Mouse (Mus musculus): ENCODE measurements around the gene Snd1.

The Snd1 gene

GRCm38 (mm10) chr6:28799818-28800217 lies 324.9 kb downstream of the Snd1 start:
- DNase-seq (ENCODE audit: low read depth, low spot score), result no peak

- DNase-seq (ENCODE audit: low read depth, low spot score), result no peak
Observed at GRCm38 (mm10) chr6:28800976-28801375, 326.0 kb downstream of the Snd1 start.

- DNase-seq (ENCODE audit: low read depth, low spot score), result no peak
Observed at GRCm38 (mm10) chr6:28803678-28804279, 328.8 kb downstream of the Snd1 start.

GRCm38 (mm10) chr6:28804751-28805150 lies 329.8 kb downstream of the Snd1 start:
- DNase-seq (ENCODE audit: low read depth, low spot score), result no peak

- no peak for DNase-seq (ENCODE audit: low read depth, low spot score)
Observed at GRCm38 (mm10) chr6:28813057-28813456, 338.1 kb downstream of the Snd1 start.

- no peak for DNase-seq (ENCODE audit: low read depth, low spot score)
Observed at GRCm38 (mm10) chr6:28814895-28815294, 340.0 kb downstream of the Snd1 start.

GRCm38 (mm10) chr6:28817039-28817438 lies 342.1 kb downstream of the Snd1 start:
- no peak for DNase-seq (ENCODE audit: low read depth, low spot score)

- peak; percentile 18 for DNase-seq (ENCODE audit: low read depth, low spot score)
Observed at GRCm38 (mm10) chr6:28819509-28820358, 344.8 kb downstream of the Snd1 start.

GRCm38 (mm10) chr6:28822296-28822695 lies 347.4 kb downstream of the Snd1 start:
- no peak for DNase-seq (ENCODE audit: low read depth, low spot score)

- no peak for DNase-seq (ENCODE audit: low read depth, low spot score)
Observed at GRCm38 (mm10) chr6:28823375-28823774, 348.4 kb downstream of the Snd1 start.

GRCm38 (mm10) chr6:28823802-28824201 lies 348.9 kb downstream of the Snd1 start:
- peak; percentile 35 for DNase-seq (ENCODE audit: low read depth, low spot score)

- DNase-seq (ENCODE audit: low read depth, low spot score), result no peak
Observed at GRCm38 (mm10) chr6:28825894-28826293, 351.0 kb downstream of the Snd1 start.

GRCm38 (mm10) chr6:28826689-28827389 lies 351.9 kb downstream of the Snd1 start:
- no peak for DNase-seq (ENCODE audit: low read depth, low spot score)

- DNase-seq (ENCODE audit: low read depth, low spot score), result no peak
Observed at GRCm38 (mm10) chr6:28827565-28827964, 352.6 kb downstream of the Snd1 start.

- no peak for DNase-seq (ENCODE audit: low read depth, low spot score)
Observed at GRCm38 (mm10) chr6:28828593-28828992, 353.7 kb downstream of the Snd1 start.

- no peak for DNase-seq (ENCODE audit: low read depth, low spot score)
Observed at GRCm38 (mm10) chr6:28830306-28830705, 355.4 kb downstream of the Snd1 start.

- no peak for DNase-seq (ENCODE audit: low read depth, low spot score)
Observed at GRCm38 (mm10) chr6:28831011-28831853, 356.3 kb downstream of the Snd1 start, which contains the start of gene Lrrc4. Gene Lrrc4, minus strand, starts transcription at chr6:28831747.

- DNase-seq (ENCODE audit: low read depth, low spot score), result no peak
Observed at GRCm38 (mm10) chr6:28831854-28832750, 357.2 kb downstream of the Snd1 start.

- no peak for DNase-seq (ENCODE audit: low read depth, low spot score)
Observed at GRCm38 (mm10) chr6:28832751-28833291, 357.9 kb downstream of the Snd1 start.

- no peak for DNase-seq (ENCODE audit: low read depth, low spot score)
Observed at GRCm38 (mm10) chr6:28833380-28833822, 358.5 kb downstream of the Snd1 start.
